Mouse (Mus musculus) Patski (cell line): ENCODE results near the gene Uhrf1bp1. TPM values are rescaled to one million over a fixed set of nuclear protein-coding genes. Genes with fewer than 3 reads are reported as not detected.
A peak's percentile ranks its signal among the peaks of the same experiment; 100 is the strongest.

Source experiments
- ATAC-seq: fragments of 100-300 bp; one replicate; pipeline ENCODE4 v1.8.0; 2021
- CTCF ChIA-PET: fragments of 350-600 bp; sonication (Branson Sonifier 250); formaldehyde crosslinking; loops from one replicate; lab custom pipeline; 2022; ENCODE audit warnings: inconsistent platforms; lab: Charles Lee
- POLR2A ChIA-PET: fragments of 350-600 bp; sonication (Branson Sonifier 250); formaldehyde crosslinking; loops from one replicate; lab custom pipeline; 2022; ENCODE audit warnings: antibody characterized with exemption, inconsistent platforms; lab: Charles Lee
- DNase-seq: peaks from one replicate; pipeline ENCODE4 v3.0.0-alpha.2; 2011; ENCODE audit warnings: low read depth, low spot score
- H3K27me3 ChIP-seq: fragments of 371-371 bp; one replicate; pipeline ENCODE4 v1.5.1; 2021
- CTCF ChIP-seq: fragments of 100-300 bp; IDR thresholded peaks from one replicate; pipeline ENCODE4 v1.5.1; 2021
- in situ Hi-C: fragments of 300-500 bp; cut with MboI; formaldehyde crosslinking; loops from 3 replicates; pipeline ENCODE4 v1.11.1; 2018; ENCODE audit warnings: low pct_unique_long_range_greater_than_20kb, mixed read lengths
- polyA plus RNA-seq: library from polyadenylated mRNA; unstranded; gene quantifications from one replicate; pipeline ENCODE4 v1.2.3, GENCODE M21; 2021

Gene Uhrf1bp1
- polyA plus RNA-seq, 1 experiment from 2014 or later, result 17.4 TPM

GRCm38 (mm10) chr17:27874510-27874909 is 18.3 kb downstream of the Uhrf1bp1 start:
- no peak for DNase-seq
- ChIA-PET POLR2A (no interaction called here), CTCF (no interaction called here)
- H3K27me3 ChIP-seq, result no peaks in the 10 kb centered on the region
- TF ChIP-seq CTCF, result no peak
- in situ Hi-C loops, result no loop called here
- no peak for ATAC-seq

- ChIA-PET POLR2A (no interaction called here), CTCF (interaction anchor here (0.7 kb wide), 1 partner anchor 24 kb away, joined by 3 read pairs; no protein-coding TSS in a partner anchor)
- no peaks in the 10 kb centered on the region for H3K27me3 ChIP-seq
- DNase-seq (no peak), ATAC-seq (no peak)
- no peak for TF ChIP-seq CTCF
- in situ Hi-C loops, result no loop called here
These were observed 25.3 kb downstream of the Uhrf1bp1 start for GRCm38 (mm10) chr17:27881518-27881917.

- TF ChIP-seq CTCF, result no peak
- ATAC-seq, result no peak
- CTCF ChIA-PET, result no interaction called here
- POLR2A ChIA-PET, result no interaction called here
- in situ Hi-C loops, result no loop called here
- H3K27me3 ChIP-seq, result no peaks in the 10 kb centered on the region
- DNase-seq, result no peak
These were observed 26.9 kb downstream of the Uhrf1bp1 start for GRCm38 (mm10) chr17:27883129-27883528.

DNA sequence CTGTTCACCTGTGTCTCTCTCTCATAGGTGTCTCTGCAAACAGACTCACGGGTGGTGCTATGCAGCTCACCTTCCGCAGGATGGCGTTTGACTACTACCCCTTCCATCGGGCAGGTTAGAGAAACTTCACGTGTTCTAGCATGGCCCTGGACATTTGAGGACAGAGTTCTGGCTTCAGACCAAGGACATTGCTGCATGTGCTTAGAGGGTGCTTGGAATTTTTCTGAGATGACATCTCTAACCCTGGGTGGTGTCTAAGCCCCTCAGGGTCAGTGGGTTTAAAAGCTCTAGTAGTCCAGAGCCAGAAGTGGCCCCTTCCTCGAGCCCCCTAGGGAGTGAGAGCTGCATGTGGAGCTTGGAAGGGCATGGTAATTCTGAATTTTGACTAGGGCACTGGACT is 27.8 kb downstream of the Uhrf1bp1 start:
- ATAC-seq (no peak), DNase-seq (no peak)
- no peak for TF ChIP-seq CTCF
- in situ Hi-C loops, result no loop called here
- POLR2A ChIA-PET, result no interaction called here
- H3K27me3 ChIP-seq, result no peaks in the 10 kb centered on the region
- CTCF ChIA-PET, result no interaction called here

- ATAC-seq (no peak), DNase-seq (no peak)
- TF ChIP-seq CTCF, result no peak
- in situ Hi-C loops, result no loop called here
- POLR2A ChIA-PET, result no interaction called here
- CTCF ChIA-PET, result interaction anchor here (1.3 kb wide), 1 partner anchor 8 kb away, joined by 3 read pairs; no protein-coding TSS in a partner anchor
- no peaks in the 10 kb centered on the region for H3K27me3 ChIP-seq
These were observed 30.4 kb downstream of the Uhrf1bp1 start for GRCm38 (mm10) chr17:27886499-27887210.

DNA sequence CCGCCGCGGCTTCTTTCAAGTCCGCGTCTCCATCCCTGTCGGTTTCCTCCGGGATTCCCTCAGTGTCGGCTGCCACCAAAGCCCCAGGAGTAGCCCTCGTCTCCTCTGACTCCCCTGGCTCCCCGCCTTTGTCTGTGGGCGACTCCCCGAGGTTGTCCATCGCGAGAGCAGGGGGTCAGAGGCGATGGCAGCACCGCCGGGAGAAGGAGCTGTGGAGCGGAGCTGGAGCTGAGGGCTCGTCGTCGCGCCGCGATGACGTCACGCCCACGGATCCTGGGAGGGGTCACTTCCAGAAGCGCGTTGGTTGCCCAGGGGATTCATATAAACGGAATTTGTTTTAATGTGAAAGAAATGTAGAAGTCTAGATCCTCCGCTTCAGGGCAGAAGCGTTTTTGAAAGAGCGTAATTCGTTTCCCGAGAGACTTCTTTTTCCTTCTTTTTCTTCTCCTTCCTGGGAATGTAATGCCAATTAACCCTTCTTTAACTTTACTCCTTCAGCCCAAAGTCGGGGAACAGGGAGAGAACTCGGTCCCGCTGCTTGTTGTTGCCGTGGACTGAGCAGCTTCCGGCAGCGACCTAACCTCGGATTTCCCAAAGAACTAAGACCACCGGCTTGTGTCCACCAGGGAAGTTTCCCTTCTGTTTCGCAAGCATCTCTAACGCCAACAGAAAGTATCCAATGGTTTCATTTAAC is 51.4 kb downstream of the Uhrf1bp1 start:
- no peaks in the 10 kb centered on the region for H3K27me3 ChIP-seq
- ATAC-seq (peak; percentile 60), DNase-seq (peak; percentile 53)
- POLR2A ChIA-PET, result interaction anchor here (0.7 to 1.0 kb wide), 2 partner anchors 85 to 245 kb away, joined by 4 to 8 read pairs; no protein-coding TSS in a partner anchor
- CTCF ChIA-PET, result no interaction called here
- in situ Hi-C loops, result loop anchor here (5.0 kb wide), 2 partner anchors 80 to 165 kb away; no protein-coding TSS in a partner anchor
- peak; percentile 52 for TF ChIP-seq CTCF

GRCm38 (mm10) chr17:27908206-27908887 is 52.1 kb downstream of the Uhrf1bp1 start:
- ChIA-PET POLR2A (interaction anchor here (0.6 to 1.0 kb wide), 4 partner anchors 64 to 245 kb away, joined by 3 to 11 read pairs (median 6); no protein-coding TSS in a partner anchor), CTCF (no interaction called here)
- H3K27me3 ChIP-seq, result no peaks in the 10 kb centered on the region
- in situ Hi-C loops, result loop anchor here (5.0 kb wide), 2 partner anchors 79 to 164 kb away; no protein-coding TSS in a partner anchor
- no peak for DNase-seq
- ATAC-seq, result peak; percentile 52
- no peak for TF ChIP-seq CTCF

- TF ChIP-seq CTCF, result peak; percentile 78
- peak; percentile 37 for ATAC-seq
- ChIA-PET CTCF (no interaction called here), POLR2A (interaction anchor here (0.6 to 1.0 kb wide), 2 partner anchors 79 to 84 kb away, joined by 8 to 11 read pairs; no protein-coding TSS in a partner anchor)
- in situ Hi-C loops, result loop anchor here (5.0 kb wide), 2 partner anchors 78 to 163 kb away; no protein-coding TSS in a partner anchor
- no peaks in the 10 kb centered on the region for H3K27me3 ChIP-seq
- DNase-seq, result no peak
These were observed 52.8 kb downstream of the Uhrf1bp1 start, which contains the start of gene Anks1 for GRCm38 (mm10) chr17:27908888-27909621. Gene Anks1, plus strand, starts transcription at chr17:27909306.

DNA sequence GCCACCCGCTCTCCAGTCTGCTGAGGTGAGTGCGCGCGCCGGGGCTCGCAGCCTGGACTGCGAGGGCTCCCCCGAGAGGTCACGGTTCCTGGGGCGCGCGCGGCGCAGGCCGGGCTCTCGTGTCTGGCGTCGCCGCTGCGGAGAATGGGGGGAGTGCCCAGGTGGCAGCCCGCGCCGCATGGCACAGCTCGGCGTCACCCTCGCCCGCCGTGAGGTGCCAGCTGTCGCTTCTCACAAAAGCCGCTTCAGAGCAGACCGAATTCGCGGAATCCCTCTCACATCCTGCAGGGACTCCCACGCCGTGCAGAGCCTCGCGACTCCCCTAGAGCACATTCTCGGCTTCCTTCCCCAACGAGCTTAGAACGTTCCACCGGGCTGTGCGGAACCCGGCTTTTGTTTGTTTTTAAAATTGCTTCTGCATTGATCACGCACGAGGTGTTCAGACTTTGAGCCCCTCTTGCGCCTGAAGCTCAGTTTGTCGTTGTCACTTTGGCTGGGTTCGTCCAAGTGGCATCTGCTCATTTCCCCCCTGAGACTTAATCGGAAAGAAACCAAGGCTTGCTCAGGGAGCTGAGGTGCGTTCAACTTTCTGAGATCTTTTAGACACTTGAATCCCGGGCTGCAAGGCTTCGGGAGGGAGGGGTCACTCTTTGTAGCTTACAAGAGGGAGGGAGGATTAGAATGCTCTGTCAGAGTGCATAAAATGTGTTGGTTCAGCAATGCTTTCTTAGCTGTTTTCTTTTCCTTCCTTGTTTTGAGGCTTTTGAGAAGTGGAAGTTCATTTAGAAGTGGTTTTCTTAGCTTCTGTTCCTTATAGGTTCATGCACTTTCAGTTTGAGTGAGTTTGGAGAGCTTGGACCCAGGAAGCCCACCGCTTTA is 53.6 kb downstream of the Uhrf1bp1 start, which contains the start of gene Taf11:
Gene Taf11, minus strand, starts transcription at position 223 of the 879 bp plus-strand sequence.
- ATAC-seq (peak; percentile 17), DNase-seq (no peak)
- CTCF ChIA-PET, result interaction anchor here (0.8 kb wide), 1 partner anchor 76 kb away, joined by 3 read pairs; no protein-coding TSS in a partner anchor
- no peaks in the 10 kb centered on the region for H3K27me3 ChIP-seq
- TF ChIP-seq CTCF, result no peak
- POLR2A ChIA-PET, result interaction anchor here (1.0 kb wide), 1 partner anchor 36 kb away, joined by 3 read pairs; no protein-coding TSS in a partner anchor
- in situ Hi-C loops, result loop anchor here (5.0 kb wide), 2 partner anchors 77 to 162 kb away; no protein-coding TSS in a partner anchor
